Comparison of ENCODE assay signal across 8 mouse cellular contexts in the genomic region with DNA sequence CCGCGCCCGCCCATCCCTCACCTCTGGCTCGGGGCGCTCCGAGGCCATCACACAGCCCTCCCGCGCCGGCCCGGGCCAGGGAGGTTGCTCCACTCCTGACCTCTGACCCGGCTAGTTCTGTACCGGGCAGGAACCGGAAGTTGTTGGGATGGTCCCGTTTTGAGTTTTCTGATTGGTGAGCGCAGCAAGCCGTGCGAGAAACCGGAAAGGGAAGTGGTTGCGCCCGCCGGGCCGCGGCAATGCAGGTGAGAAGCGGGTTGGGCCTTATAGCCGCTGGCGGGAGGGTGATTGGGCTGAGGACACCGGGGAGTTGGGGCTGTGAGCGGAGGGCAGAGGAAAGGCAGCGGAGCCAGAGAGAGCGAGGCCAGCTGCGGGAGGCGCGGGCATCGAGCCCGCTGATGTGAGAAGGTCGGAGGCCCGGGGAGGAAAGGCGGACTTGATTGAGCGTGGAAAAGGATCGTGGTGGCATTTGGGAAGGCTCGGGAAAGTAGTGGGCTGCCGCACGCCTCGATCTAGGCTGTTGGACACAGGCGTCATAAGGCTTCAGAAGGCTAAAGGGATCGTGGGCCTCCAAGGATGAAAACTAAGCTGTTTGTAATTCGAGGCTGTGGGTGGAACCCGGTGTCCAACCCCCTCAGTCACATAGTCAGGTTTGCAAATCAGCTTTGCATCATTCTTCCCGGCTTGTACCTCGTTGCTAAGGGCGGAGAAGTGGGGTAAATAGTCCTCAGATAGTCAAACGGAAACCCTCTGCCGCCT. TPM values are rescaled to one million over a fixed set of nuclear protein-coding genes. Genes with fewer than 3 reads are reported as not detected.
DNase-seq lines count a peak whose midpoint lies in the region; ATAC-seq and TF ChIP-seq lines count a peak whose summit lies in the region.

A gene (minus strand): TSS at position 132 of the 759 bp plus-strand sequence.
A gene (plus strand): TSS at position 196 of the 759 bp plus-strand sequence.

- DNase-seq in gastrocnemius, postnatal 10 days: peak; percentile 78
- DNase-seq in induced T-regulatory cell, adult 2 months (ENCODE audit: low read depth): peak; percentile 97
- peak; percentile 77 to 93 for DNase-seq in left cerebral cortex, adult 9 months (ENCODE audit: low spot score in 2 of 2)
- peak; percentile 87 for DNase-seq in right cerebral cortex, postnatal 14 days
- peak; percentile 83 to 91 for DNase-seq in urinary bladder, postnatal 36 days (ENCODE audit: low spot score in 2 of 2)

- peak; percentile 58; the same call in 1 of the 2 replicates for TF ChIP-seq POLR2A in cortical plate, adult 2 months (IDR thresholded peaks at IDR 0.05; ENCODE audit: extremely low read depth, insufficient read depth, low read length)

- H3K4me1 ChIP-seq in cortical plate, adult 2 months (ENCODE audit: control insufficient read depth, insufficient read depth, low read length): peaks cover 4% of the 10 kb centered on the region; the same call in 1 of the 2 replicates

- peak; percentile 99 for ATAC-seq in activated CD4-positive, CD25-positive, alpha-beta regulatory T cell, adult 4 months
- ATAC-seq in megakaryocyte progenitor cell, adult 5-6 weeks (replicated peaks; ENCODE audit: poor library complexity): peak; percentile 99

- no peak for TF ChIP-seq CTCF in cortical plate, adult 2 months (IDR thresholded peaks at IDR 0.05; ENCODE audit: extremely low read depth, insufficient read depth, low read length)

- H3K4me3 ChIP-seq in cortical plate, adult 2 months (ENCODE audit: insufficient read depth, low read length): peak within 1 kb of the TSS; percentile 89

- no peak within 1 kb of the TSS for H3K27ac ChIP-seq in cortical plate, adult 2 months (ENCODE audit: insufficient read depth, low read length)

RNA-seq across cellular contexts. Expression of the first gene that starts in this region (rescaled TPM):
- 10 to 100 TPM; 11.0 to 11.2 TPM for polyA plus RNA-seq in activated CD4-positive, CD25-positive, alpha-beta regulatory T cell, adult 4 months (2017; shearing (Covaris generic))
- polyA plus RNA-seq in cortical plate, adult 2 months (2012; rRNA removed): 33.4 and 38.6 TPM in 2 replicates
- total RNA-seq in gastrocnemius, postnatal 10 days (2021): 10 to 100 TPM in 1 of 2 experiments, 1 to 10 TPM in 1; 9.6 to 13.4 TPM
- total RNA-seq in megakaryocyte progenitor cell, adult 5-6 weeks (2015): 12.0 and 13.7 TPM in 2 replicates
- 4.0 and 5.3 TPM in 2 replicates for total RNA-seq in megakaryocyte progenitor cell, adult 5-6 weeks (2017)

RNA-seq across cellular contexts. Expression of the second gene that starts in this region (rescaled TPM):
- polyA plus RNA-seq in activated CD4-positive, CD25-positive, alpha-beta regulatory T cell, adult 4 months (2017; shearing (Covaris generic)): 100 to 1,000 TPM; 115 to 118 TPM
- polyA plus RNA-seq in cortical plate, adult 2 months (2012; rRNA removed): 58.6 and 59.8 TPM in 2 replicates
- total RNA-seq in gastrocnemius, postnatal 10 days (2021): 10 to 100 TPM; 37.8 to 38.0 TPM
- 66.5 and 94.1 TPM in 2 replicates for total RNA-seq in megakaryocyte progenitor cell, adult 5-6 weeks (2015)
- total RNA-seq in megakaryocyte progenitor cell, adult 5-6 weeks (2017): 90.5 and 104 TPM in 2 replicates
